Mouse (Mus musculus) spleen, adult 2 months (tissue): ENCODE measurements around the gene Rab4a.

Experiments
- CTCF ChIP-seq: fragments of 200-500 bp; IDR thresholded peaks from 2 replicates; pipeline ENCODE4 v1.5.1; 2011; ENCODE audit warnings: mild to moderate bottlenecking, inconsistent platforms; ENCODE audit not compliant: insufficient read depth, insufficient read length, insufficient replicate concordance; ENCODE audit errors: extremely low read depth
- POLR2A ChIP-seq: fragments of 200-500 bp; IDR thresholded peaks from 2 replicates; pipeline ENCODE4 v1.6.1; 2011; ENCODE audit warnings: low read depth, low read length, inconsistent platforms

DNA sequence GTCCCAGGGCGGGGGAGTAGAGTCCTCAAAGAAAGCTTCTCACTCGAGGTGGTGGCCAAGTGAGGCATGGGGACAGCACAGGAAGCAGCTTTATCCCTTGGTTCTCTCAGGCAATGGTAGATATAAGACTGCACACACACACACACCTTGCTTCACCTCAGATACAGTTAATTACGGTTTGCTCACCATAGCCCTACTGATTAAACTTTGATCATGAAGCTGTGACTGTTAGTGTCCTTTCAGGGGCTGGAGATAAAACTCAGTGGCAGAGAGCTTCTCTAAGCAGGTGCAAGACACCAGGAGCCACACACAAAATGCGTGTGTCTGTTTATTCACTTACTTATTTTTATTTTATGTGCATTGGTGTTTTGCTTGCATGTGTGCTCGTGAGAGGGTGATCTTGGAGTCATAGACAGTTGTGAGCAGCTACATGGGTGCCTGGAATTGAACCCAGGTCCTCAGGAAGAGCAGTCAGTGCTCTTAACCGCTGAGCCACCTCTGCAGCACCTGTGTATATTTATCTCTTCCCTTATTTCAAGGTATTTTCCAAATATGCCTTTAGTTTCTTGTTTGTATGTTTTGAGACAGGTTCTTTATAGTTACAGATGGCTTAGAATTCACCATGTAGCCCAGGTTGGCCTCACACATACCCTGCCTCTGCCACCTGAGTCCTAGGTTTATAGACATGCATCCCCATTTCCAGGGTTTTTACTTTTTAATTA, 2.2 kb downstream of the Rab4a start:
- no peak for TF ChIP-seq POLR2A
- TF ChIP-seq CTCF = no peak
